Mouse (Mus musculus): Measurements from ENCODE around the gene Emilin3. TPM values are rescaled to one million over a fixed set of nuclear protein-coding genes. Genes with fewer than 3 reads are reported as not detected.

Gene Emilin3
- polyA plus RNA-seq, 1 experiment from 2014 or later = 51.3 TPM

DNA sequence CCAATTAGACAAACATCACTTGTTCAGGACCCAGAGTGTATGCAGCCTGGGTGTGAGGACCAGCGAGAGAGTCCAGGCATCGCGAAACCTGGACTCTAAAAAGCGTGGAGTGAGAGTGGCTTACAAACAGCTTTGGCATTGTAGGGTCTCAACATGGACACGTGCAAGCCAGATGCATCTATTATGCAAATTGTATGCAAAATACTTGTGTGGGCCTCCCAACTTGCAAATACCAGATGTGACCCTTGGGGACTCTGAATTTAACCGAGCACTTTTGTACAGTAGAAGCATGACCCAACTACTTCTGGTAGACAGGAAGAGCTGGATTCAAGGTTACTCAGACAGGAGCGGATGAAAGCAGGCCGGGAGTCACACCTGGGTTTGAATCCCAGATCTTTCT is 4.6 kb upstream of the Emilin3 start:
- no peak overlapping the region for H3K9ac ChIP-seq
- no peak overlapping the region for H3K4me3 ChIP-seq (replicated peaks)
- 54% methylated on average over 8 of the region's 8 CpGs for WGBS
- no peak overlapping the region for H3K4me2 ChIP-seq (replicated peaks)
- no peaks in the 10 kb centered on the region for H3K36me3 ChIP-seq
- H3K27ac ChIP-seq (replicated peaks) = peak overlapping the region; percentile 68
- H3K9me3 ChIP-seq (replicated peaks) = no peaks in the 10 kb centered on the region
- peaks cover 22% of the 10 kb centered on the region for H3K27me3 ChIP-seq
- H3K4me1 ChIP-seq = peaks cover 40% of the 10 kb centered on the region
- ATAC-seq (ENCODE audit: insufficient number of reproducible peaks, low FRiP score, low TSS enrichment, low read depth) = no peak

DNA sequence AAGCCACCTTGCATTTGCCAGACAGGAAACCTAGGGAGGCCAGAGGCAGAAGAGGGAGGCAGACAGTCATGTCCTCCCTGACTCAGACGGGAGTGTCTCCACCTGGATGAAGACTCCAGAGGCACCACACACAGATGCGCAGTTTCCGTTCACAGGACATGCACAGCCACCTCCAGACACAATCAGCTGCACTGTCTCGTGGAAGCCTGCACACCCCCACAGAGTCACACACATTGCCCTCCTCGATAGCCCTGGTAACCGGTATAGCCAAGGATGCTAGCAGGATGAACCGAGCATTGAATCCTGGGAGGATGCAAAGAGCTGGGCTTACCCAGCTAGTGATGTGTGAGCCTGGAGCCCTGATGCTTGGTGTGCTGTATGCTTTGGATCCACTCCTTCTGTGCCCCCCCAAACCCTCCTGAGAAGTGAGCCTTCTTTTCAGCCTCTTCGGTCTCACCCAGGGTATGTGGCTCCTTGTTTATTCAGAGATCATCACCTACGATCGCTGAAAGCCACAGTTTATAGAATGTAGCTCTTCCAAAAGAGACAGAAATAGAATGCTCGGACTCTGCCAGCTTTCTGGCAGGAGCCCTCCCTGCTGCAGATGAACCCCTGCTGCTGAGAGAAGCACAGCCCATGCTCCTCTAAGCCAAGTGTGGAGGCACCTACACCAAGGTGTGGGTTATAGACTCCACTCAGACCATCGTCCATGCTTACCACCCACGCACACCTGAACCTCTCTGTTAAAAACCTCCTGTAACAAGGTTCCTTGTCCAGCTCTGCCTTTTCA is 3.9 kb upstream of the Emilin3 start:
- Histone ChIP-seq H3K27ac (replicated peaks) (peak overlapping the region; percentile 68), H3K36me3 (no peaks in the 10 kb centered on the region), H3K4me2 (replicated peaks) (0 out of 2 replicates have a peak overlapping the region, but pooled peaks have one; percentile 6), H3K9me3 (replicated peaks) (no peaks in the 10 kb centered on the region), H3K27me3 (peaks cover 27% of the 10 kb centered on the region), H3K4me3 (replicated peaks) (no peak overlapping the region), H3K9ac (no peak overlapping the region), H3K4me1 (peaks cover 42% of the 10 kb centered on the region)
- no peak for ATAC-seq (ENCODE audit: insufficient number of reproducible peaks, low FRiP score, low TSS enrichment, low read depth)
- 43% methylated on average over 13 of the region's 13 CpGs for WGBS

GRCm38 (mm10) chr2:160914656-160915055 is 2.5 kb upstream of the Emilin3 start:
- Histone ChIP-seq H3K9ac (no peak overlapping the region), H3K9me3 (replicated peaks) (no peaks in the 10 kb centered on the region), H3K27me3 (peaks cover 32% of the 10 kb centered on the region), H3K27ac (replicated peaks) (peak overlapping the region; percentile 35; the same call in 1 of the 2 replicates), H3K36me3 (no peaks in the 10 kb centered on the region), H3K4me2 (replicated peaks) (no peak overlapping the region), H3K4me3 (replicated peaks) (no peak overlapping the region), H3K4me1 (peaks cover 54% of the 10 kb centered on the region)
- 81% methylated on average over 9 of the region's 9 CpGs for WGBS
- no peak for ATAC-seq (ENCODE audit: insufficient number of reproducible peaks, low FRiP score, low TSS enrichment, low read depth)

- H3K27me3 ChIP-seq = peaks cover 32% of the 10 kb centered on the region
- H3K27ac ChIP-seq (replicated peaks) = peak overlapping the region; percentile 79
- H3K4me3 ChIP-seq (replicated peaks) = peak overlapping the region; percentile 61
- under 1% methylated on average over 62 of the region's 64 CpGs for WGBS
- no peaks in the 10 kb centered on the region for H3K9me3 ChIP-seq (replicated peaks)
- peak; percentile 55 for ATAC-seq (ENCODE audit: insufficient number of reproducible peaks, low FRiP score, low TSS enrichment, low read depth)
- peaks cover 22% of the 10 kb centered on the region for H3K36me3 ChIP-seq
- H3K4me2 ChIP-seq (replicated peaks) = peak overlapping the region; percentile 91
- H3K9ac ChIP-seq = peak overlapping the region; percentile 70
- peaks cover 50% of the 10 kb centered on the region for H3K4me1 ChIP-seq
Observed at GRCm38 (mm10) chr2:160911558-160912201, 448 bp downstream of the Emilin3 start.

GRCm38 (mm10) chr2:160910633-160911032 is 1.5 kb downstream of the Emilin3 start:
- H3K27ac ChIP-seq (replicated peaks) = no peak overlapping the region; the same call in 1 of the 2 replicates
- 81% methylated on average over 5 of the region's 5 CpGs for WGBS
- peaks cover 32% of the 10 kb centered on the region for H3K36me3 ChIP-seq
- H3K9me3 ChIP-seq (replicated peaks) = no peaks in the 10 kb centered on the region
- ATAC-seq (ENCODE audit: insufficient number of reproducible peaks, low FRiP score, low TSS enrichment, low read depth) = no peak
- peaks cover 40% of the 10 kb centered on the region for H3K4me1 ChIP-seq
- H3K9ac ChIP-seq = no peak overlapping the region
- peak overlapping the region; percentile 91 for H3K4me2 ChIP-seq (replicated peaks)
- peak overlapping the region; percentile 61; the same call in 1 of the 2 replicates for H3K4me3 ChIP-seq (replicated peaks)
- peaks cover 32% of the 10 kb centered on the region for H3K27me3 ChIP-seq

DNA sequence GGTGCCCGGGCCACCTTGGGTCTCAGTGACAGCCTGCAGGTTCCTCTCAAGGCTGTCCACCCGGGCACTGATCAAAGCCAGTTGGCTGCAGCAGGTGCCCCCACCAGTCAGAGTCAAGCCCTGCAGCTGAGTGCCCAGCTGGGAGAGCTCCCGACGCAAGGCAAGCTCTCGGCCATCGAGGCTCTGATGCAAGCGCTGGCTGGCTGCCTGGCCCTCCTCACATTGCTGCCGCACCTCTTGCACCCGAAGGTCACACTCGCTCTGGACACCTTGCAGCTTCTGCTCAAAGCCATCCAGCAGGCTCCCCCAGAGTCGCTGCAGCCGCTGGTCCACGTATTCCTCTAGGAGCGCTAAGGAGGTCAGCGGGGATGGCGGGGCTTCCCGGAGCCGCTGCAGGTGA is 3.5 kb downstream of the Emilin3 start:
- Histone ChIP-seq H3K4me2 (replicated peaks) (no peak overlapping the region), H3K36me3 (peaks cover 36% of the 10 kb centered on the region), H3K4me1 (peaks cover 27% of the 10 kb centered on the region), H3K27me3 (peaks cover 26% of the 10 kb centered on the region), H3K9me3 (replicated peaks) (no peaks in the 10 kb centered on the region), H3K9ac (no peak overlapping the region), H3K4me3 (replicated peaks) (no peak overlapping the region), H3K27ac (replicated peaks) (no peak overlapping the region)
- ATAC-seq (ENCODE audit: insufficient number of reproducible peaks, low FRiP score, low TSS enrichment, low read depth) = no peak
- 57% methylated on average over 18 of the region's 18 CpGs for whole genome bisulfite sequencing

- Histone ChIP-seq H3K4me1 (peaks cover 15% of the 10 kb centered on the region), H3K4me3 (replicated peaks) (no peak overlapping the region), H3K36me3 (peaks cover 36% of the 10 kb centered on the region), H3K4me2 (replicated peaks) (no peak overlapping the region), H3K27me3 (peaks cover 5% of the 10 kb centered on the region; the same call in 1 of the 2 replicates), H3K9me3 (replicated peaks) (no peaks in the 10 kb centered on the region), H3K9ac (no peak overlapping the region), H3K27ac (replicated peaks) (no peak overlapping the region)
- WGBS = 84% methylated on average over 5 of the region's 5 CpGs
- no peak for ATAC-seq (ENCODE audit: insufficient number of reproducible peaks, low FRiP score, low TSS enrichment, low read depth)
Observed at GRCm38 (mm10) chr2:160906101-160906500, 6.0 kb downstream of the Emilin3 start.

DNA sequence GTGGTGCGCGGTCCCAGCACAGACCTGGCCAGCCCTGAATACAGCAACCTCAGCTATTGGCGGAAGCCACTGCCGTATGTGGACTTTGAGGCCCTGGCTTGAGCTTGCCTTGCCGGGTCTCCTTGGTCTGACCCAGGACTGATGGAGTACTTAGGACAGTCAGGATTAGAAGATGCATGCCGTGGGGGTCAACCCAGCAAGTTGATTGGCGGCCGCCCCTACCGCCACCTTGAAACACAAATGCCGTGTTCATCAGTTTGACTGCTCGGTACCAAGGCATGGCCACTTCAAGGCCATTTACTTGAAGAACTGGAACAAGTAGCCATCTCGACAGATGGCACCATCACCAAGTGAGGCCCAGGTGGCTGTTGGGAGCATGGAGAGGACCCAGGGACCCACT is 6.8 kb downstream of the Emilin3 start:
- Histone ChIP-seq H3K4me3 (replicated peaks) (no peak overlapping the region), H3K27me3 (peaks cover 2% of the 10 kb centered on the region; the same call in 1 of the 2 replicates), H3K4me2 (replicated peaks) (no peak overlapping the region), H3K36me3 (peaks cover 36% of the 10 kb centered on the region), H3K4me1 (peaks cover 8% of the 10 kb centered on the region; the same call in 1 of the 2 replicates), H3K9me3 (replicated peaks) (no peaks in the 10 kb centered on the region), H3K27ac (replicated peaks) (no peak overlapping the region), H3K9ac (no peak overlapping the region)
- no peak for ATAC-seq (ENCODE audit: insufficient number of reproducible peaks, low FRiP score, low TSS enrichment, low read depth)
- WGBS = 93% methylated on average over 12 of the region's 12 CpGs

DNA sequence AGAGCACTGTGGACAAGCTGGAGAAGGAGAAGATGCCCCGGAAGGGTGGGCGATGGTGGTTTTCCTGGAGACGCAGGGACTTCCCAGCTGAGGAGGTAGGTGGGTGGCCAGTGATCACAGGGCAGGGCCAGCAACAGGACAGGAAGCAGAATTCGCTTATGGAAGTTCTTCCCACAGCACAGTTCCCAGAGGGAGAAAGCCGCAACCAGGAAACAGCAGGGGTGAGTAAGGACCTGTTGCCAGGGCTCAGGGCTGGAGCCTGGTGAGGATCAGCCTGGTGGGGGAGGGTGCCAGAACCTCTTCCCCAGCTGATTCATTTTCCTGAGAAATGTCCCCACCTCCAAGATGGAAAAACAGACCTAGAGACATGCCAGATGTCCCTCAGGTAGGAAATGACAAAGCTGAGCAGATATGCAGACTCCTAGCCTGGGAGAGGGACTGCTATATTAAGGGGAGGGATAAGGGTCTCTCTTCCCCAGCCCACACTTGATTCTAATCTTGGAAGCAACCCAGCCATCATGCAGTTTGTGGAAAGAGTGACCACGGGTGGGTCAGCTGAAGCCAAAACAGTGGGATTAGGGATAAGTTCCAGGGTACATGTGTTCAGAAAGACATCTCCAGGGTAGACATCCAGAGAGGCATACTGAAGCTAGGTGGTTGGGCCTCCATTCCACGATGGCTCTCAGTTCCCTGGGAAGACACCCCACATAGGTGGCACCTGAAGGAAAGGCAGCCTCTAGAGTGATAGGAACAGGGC is 10.3 kb downstream of the Emilin3 start:
- Histone ChIP-seq H3K9me3 (replicated peaks) (no peaks in the 10 kb centered on the region), H3K4me1 (no peaks in the 10 kb centered on the region), H3K36me3 (peaks cover 15% of the 10 kb centered on the region), H3K4me3 (replicated peaks) (no peak overlapping the region), H3K27ac (replicated peaks) (no peak overlapping the region), H3K27me3 (no peaks in the 10 kb centered on the region), H3K9ac (no peak overlapping the region), H3K4me2 (replicated peaks) (no peak overlapping the region)
- WGBS = 82% methylated on average over 7 of the region's 7 CpGs
- no peak for ATAC-seq (ENCODE audit: insufficient number of reproducible peaks, low FRiP score, low TSS enrichment, low read depth)

DNA sequence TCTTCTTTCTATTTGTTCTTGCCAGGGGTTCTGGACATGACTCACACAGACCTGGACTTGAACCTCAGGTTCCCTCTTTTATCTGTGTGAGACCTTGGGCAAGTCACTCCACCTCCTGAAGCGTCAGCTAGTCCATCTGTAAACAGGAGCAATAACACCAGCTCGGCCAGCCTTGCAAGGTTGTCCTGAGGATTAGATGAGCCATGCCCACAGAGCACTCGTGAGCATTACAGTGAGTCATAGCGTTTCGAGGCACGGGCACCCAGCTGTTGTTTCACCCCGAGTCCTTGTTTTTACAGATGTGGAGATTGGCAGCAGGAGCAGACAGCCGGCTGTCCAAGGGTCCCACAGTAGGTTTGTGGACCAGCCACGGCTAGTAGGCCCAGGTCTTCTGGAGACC is 20.4 kb downstream of the Emilin3 start:
- Histone ChIP-seq H3K9ac (no peak overlapping the region), H3K4me1 (peaks cover 8% of the 10 kb centered on the region), H3K27me3 (no peaks in the 10 kb centered on the region; the same call in 1 of the 2 replicates), H3K9me3 (replicated peaks) (no peaks in the 10 kb centered on the region), H3K27ac (replicated peaks) (no peak overlapping the region), H3K4me2 (replicated peaks) (no peak overlapping the region), H3K4me3 (replicated peaks) (no peak overlapping the region), H3K36me3 (no peaks in the 10 kb centered on the region)
- no peak for ATAC-seq (ENCODE audit: insufficient number of reproducible peaks, low FRiP score, low TSS enrichment, low read depth)
- 78% methylated on average over 9 of the region's 9 CpGs for WGBS

DNA sequence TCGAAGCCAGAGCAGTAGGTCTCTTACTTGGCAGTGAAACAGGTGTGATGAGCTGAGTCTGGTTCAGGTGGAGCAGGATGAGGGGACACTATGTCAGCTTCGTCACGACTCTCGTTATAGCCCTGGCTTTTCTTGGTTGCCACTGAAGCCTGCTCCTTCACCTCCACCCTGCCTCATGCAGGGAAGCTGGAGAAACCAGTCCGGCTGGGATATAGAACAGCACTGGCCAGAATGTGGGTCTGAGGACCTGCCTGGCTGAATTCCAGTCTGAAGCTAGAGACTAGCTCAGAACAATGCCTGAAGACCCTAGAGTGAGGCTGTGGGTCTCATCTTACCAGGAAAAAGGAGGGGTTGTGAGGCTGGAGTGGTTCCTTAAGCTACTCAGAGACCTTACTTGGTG is 21.1 kb downstream of the Emilin3 start:
- H3K4me3 ChIP-seq (replicated peaks) = no peak overlapping the region
- no peaks in the 10 kb centered on the region for H3K9me3 ChIP-seq (replicated peaks)
- 67% methylated on average over 5 of the region's 5 CpGs for WGBS
- no peak overlapping the region for H3K9ac ChIP-seq
- no peak for ATAC-seq (ENCODE audit: insufficient number of reproducible peaks, low FRiP score, low TSS enrichment, low read depth)
- H3K4me1 ChIP-seq = peaks cover 8% of the 10 kb centered on the region
- no peaks in the 10 kb centered on the region; the same call in 1 of the 2 replicates for H3K27me3 ChIP-seq
- no peak overlapping the region; the same call in 1 of the 2 replicates for H3K27ac ChIP-seq (replicated peaks)
- H3K36me3 ChIP-seq = no peaks in the 10 kb centered on the region
- H3K4me2 ChIP-seq (replicated peaks) = no peak overlapping the region
